Mouse (Mus musculus): ENCODE results near the gene Gm5624.
"Not testable (repeated sequence)": the region's sequence is repeated elsewhere in the genome, so short reads cannot be mapped to it uniquely, and the experiment has no call there.

The Gm5624 gene

GRCm38 (mm10) chr14:44627737-44628136 is at the start of gene Gm5624:
Gene Gm5624, minus strand, starts transcription at chr14:44627938.
- not testable (repeated sequence) for DNase-seq

GRCm38 (mm10) chr14:44591765-44592164 is 36.0 kb downstream of the Gm5624 start:
- DNase-seq, result not testable (repeated sequence)

DNA sequence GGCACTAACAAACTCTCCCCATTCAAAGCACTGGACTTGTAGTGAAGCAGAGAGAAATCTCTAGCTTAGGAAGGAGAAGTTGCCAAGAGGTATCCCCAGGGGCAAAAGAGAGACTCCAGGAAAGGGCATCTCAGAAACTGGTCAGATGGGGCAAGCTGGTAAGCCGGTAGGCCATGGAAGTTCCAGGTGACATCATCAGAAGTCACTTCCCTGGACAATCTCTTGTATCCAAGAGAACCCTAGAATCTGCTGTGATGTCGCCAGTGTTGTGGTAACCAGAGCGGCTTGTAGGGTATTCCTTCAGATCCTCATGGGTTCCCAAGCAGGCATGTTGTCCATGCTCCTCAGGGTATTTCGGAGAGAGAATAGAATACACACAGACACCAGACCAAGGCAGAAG is 44.9 kb downstream of the Gm5624 start, which contains the start of gene Gm8247:
TSS of gene Gm8247 (plus strand) at position 301 of the 400 bp plus-strand sequence.
- DNase-seq, result not testable (repeated sequence)

GRCm38 (mm10) chr14:44547961-44548360 is 79.8 kb downstream of the Gm5624 start:
- not testable (repeated sequence) for DNase-seq

DNA sequence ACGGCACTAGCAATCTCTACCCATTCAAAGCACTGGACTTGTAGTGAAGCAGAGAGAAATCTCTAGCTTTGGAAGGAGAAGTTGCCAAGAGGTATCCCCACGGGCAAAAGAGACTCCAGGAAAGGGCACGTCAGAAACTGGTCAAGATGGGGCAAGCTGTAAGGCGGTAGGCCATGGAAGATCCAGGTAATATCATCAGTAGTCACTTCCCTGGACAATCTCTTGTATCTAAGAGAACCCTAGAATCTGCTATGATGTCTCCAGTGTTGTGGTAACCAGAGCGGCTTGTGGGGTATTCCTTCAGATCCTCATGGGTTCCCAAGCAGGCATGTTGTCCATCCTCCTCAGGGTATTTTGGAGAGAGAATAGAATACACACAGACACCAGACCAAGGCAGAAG is 109.8 kb downstream of the Gm5624 start, which contains the start of gene Gm17093:
TSS of gene Gm17093 (plus strand) at position 301 of the 400 bp plus-strand sequence.
- not testable (repeated sequence) for DNase-seq
